Mouse (Mus musculus) bone marrow, adult 2 months (tissue): ENCODE data around the gene Rps28. TPM values are rescaled to one million over a fixed set of nuclear protein-coding genes. Genes with fewer than 3 reads are reported as not detected.
A peak's percentile ranks its signal among the peaks of the same experiment; 100 is the strongest.
"Not testable (repeated sequence)": the region's sequence is repeated elsewhere in the genome, so short reads cannot be mapped to it uniquely, and the experiment has no call there.

ENCODE experiments used
- H3K27ac ChIP-seq: fragments of 200-500 bp; 2 replicates; pipeline ENCODE4 v1.5.1; 2012; ENCODE audit warnings: low read depth, mild to moderate bottlenecking, control low read depth, inconsistent platforms, low read length; ENCODE audit not compliant: control insufficient read depth, poor library complexity, insufficient read depth
- H3K4me1 ChIP-seq: fragments of 200-500 bp; 2 replicates; pipeline ENCODE4 v1.6.1; 2011; ENCODE audit warnings: low read length; ENCODE audit not compliant: control insufficient read depth, insufficient read depth
- H3K4me3 ChIP-seq: fragments of 200-500 bp; replicated peaks from 2 replicates; pipeline ENCODE3; 2011; ENCODE audit warnings: mild to moderate bottlenecking, low read depth, low read length, control low read depth; ENCODE audit not compliant: control insufficient read depth
- CTCF ChIP-seq: fragments of 200-500 bp; IDR thresholded peaks from 2 replicates; pipeline ENCODE4 v1.5.1; 2011; ENCODE audit warnings: low read length, control low read depth; ENCODE audit not compliant: control insufficient read depth, insufficient read depth
- POLR2A ChIP-seq: fragments of 200-500 bp; IDR thresholded peaks from 2 replicates; pipeline ENCODE4 v1.6.1; 2011; ENCODE audit warnings: low read depth, mild to moderate bottlenecking, control low read depth, low read length, borderline replicate concordance; ENCODE audit not compliant: control insufficient read depth
- WGBS: fragments of 180-500 bp; shearing (Covaris S2); methylation state at CpG from one replicate; pipeline ENCODE4 v1.1.7; 2018; 5-methylcytosine and 5-hydroxymethylcytosine counted together
- polyA plus RNA-seq: library from polyadenylated mRNA; stranded (reverse); fragments of >200 nt; gene quantifications from 2 replicates; pipeline ENCODE4 v1.2.4, GENCODE M21; 2011; ENCODE audit warnings: low replicate concordance; ENCODE audit not compliant: missing spikeins, insufficient read depth, insufficient read length

The Rps28 gene
- polyA plus RNA-seq: 900 and 1,879 TPM in 2 replicates

- TF ChIP-seq POLR2A (peak; percentile 92), CTCF (no peak)
- Histone ChIP-seq H3K27ac (peak within 1 kb of the TSS; percentile 74), H3K4me3 (peak within 1 kb of the TSS; percentile 94), H3K4me1 (peaks cover 3% of the 10 kb centered on the region; the same call in 1 of the 2 replicates)
- WGBS: under 1% methylated on average over 51 of the region's 51 CpGs
Measured at GRCm38 (mm10) chr17:33824084-33824996, at the start of gene Rps28, which contains the start of gene Ndufa7. Gene Rps28, minus strand, starts transcription at chr17:33824562. Gene Ndufa7, plus strand, starts transcription at chr17:33824572.

DNA sequence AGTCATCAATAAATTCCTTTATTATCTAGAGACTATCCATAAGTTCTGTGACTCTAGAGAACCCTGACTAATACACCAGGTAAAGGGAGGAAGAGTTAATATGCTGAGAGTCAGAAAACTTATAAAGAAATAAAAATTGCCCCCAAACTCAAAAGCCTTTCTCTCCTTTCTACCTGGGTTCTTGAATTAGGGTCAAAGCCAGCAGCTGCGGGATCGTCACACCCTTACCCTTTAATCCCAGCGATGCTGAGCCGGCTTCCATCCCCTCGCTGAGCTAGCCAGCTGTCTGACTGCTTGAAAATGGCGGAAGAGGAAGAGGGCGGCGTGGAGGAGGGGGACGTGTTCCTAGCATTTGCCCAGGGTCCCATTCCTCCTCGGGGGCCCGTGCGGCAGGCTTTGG lies 49.2 kb upstream of the Rps28 start, which contains the start of gene Gm7029:
Gm7029 (plus strand) TSS at position 301 of the 400 bp plus-strand sequence.
- not testable (repeated sequence) for H3K4me3 ChIP-seq, H3K4me1 ChIP-seq, H3K27ac ChIP-seq
- WGBS: 91% methylated on average over 4 of the region's 12 CpGs

DNA sequence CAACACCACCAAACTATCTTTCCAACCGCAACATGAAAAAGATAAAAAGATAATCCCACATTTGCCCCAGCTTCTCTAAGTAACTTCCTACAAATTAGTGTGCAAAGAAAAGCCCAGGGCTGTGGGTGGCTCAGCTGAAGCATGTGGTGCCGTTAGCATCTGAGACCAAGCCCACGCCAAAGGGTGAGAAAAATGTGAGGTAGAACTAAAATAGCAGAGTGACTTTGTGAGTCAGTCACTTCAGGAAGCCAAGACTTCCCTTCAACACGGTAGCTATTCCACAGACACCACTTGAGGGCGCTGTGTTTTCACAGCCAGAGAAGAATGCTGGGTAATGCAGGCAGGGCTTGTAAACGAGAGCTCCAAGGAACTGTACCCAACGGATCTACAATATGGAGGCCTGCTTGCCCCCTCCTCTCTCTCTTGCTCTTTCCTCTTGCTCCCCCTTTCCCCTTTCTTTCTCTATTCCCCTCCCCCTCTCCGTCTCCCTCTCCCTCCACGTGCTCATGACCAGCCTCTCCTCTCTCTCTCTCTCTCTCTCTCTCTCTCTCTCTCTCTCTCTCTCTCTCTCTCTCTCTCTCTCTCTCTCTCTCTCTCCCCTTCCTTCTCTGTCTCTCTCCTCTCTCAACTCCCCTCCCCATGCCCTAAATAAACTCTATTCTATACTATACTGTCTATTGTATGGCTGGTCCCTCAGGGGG lies 41.1 kb upstream of the Rps28 start:
- no peaks in the 10 kb centered on the region; the same call in none of the 2 replicates for H3K4me1 ChIP-seq
- no peak overlapping the region for H3K27ac ChIP-seq
- 9% methylated on average over 9 of the region's 9 CpGs for WGBS
- TF ChIP-seq POLR2A (no peak), CTCF (peak; percentile 70)
- H3K4me3 ChIP-seq: peak overlapping the region; percentile 27

- TF ChIP-seq POLR2A: no peak
- TF ChIP-seq CTCF: no peak
- WGBS: 84% methylated on average over 4 of the region's 4 CpGs
- Histone ChIP-seq H3K4me3 (no peak overlapping the region), H3K27ac (no peak overlapping the region), H3K4me1 (no peaks in the 10 kb centered on the region)
Measured at GRCm38 (mm10) chr17:33857816-33858215, 33.5 kb upstream of the Rps28 start.

DNA sequence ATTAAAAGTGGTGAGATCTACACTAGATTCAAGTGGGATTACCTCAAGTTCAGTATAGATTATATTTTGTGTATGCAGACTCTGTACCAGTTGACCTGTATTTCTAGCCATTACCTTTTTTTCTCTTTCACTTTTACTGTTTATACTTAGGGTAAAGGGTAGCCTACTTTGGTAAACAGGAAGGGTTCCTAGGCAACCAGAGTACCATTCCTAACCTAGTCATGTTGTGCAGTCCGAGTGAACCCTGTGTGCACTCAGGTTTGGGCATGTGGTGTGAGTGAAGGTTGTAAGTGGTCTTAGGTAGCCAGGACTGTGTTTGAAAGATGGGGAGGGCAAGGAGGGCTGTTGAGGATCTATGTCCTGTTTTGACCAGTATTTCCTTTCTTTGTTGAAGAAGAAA lies 27.0 kb upstream of the Rps28 start:
- whole genome bisulfite sequencing: 20% methylated on average over 1 of the region's 1 CpGs
- Histone ChIP-seq H3K4me3 (no peak overlapping the region), H3K4me1 (no peaks in the 10 kb centered on the region; the same call in 1 of the 2 replicates), H3K27ac (no peak overlapping the region)
- TF ChIP-seq CTCF: no peak
- TF ChIP-seq POLR2A: no peak

DNA sequence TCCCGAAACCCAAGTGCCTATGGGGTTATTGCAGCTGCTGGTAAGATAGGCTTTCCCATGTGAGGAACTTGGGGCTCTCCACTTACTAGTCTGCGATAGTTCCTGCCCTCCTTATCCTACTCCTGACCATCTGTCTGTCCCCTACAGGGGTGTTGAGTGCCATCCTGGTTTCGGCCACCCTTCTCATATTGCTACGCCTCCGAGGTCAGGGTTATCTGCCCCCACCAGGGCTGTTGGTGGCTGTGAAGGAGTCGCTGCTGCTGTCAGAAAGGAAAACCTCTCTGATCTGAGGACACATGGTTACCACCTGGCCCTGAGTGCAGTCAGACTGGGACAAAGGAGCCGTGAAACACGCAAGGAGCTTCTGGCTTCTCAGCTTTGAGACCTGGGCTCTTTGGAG lies 23.8 kb upstream of the Rps28 start:
- H3K4me3 ChIP-seq: no peak overlapping the region
- H3K4me1 ChIP-seq: no peaks in the 10 kb centered on the region; the same call in 1 of the 2 replicates
- 71% methylated on average over 8 of the region's 8 CpGs for WGBS
- no peak overlapping the region for H3K27ac ChIP-seq
- TF ChIP-seq POLR2A (no peak), CTCF (no peak)

DNA sequence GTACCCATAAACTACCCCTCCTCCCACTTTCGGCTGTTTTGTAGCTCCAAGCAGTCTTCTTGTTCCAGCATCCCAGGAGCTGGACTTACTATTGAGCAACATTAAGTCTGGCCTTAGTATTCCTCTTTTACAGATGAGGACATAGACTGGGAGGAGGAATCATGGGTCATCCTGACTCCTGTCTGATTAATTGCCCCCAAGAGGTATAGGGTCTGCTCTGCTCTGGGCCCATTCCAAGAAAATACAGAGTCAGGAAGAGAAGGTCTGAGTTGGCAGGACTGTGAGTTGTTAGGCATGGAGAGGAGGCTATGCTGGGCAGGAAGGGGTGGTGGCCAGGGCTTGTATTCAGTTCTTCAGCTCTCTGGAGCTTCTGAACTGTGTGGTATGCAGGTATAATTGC lies 19.8 kb upstream of the Rps28 start:
- Histone ChIP-seq H3K4me3 (no peak overlapping the region), H3K4me1 (no peaks in the 10 kb centered on the region), H3K27ac (no peak overlapping the region)
- TF ChIP-seq POLR2A: no peak
- TF ChIP-seq CTCF: no peak
- WGBS: 50% methylated on average over 1 of the region's 1 CpGs

GRCm38 (mm10) chr17:33842966-33843795 lies 18.8 kb upstream of the Rps28 start, which contains the start of gene Cd320:
Gene Cd320, plus strand, starts transcription at chr17:33843091.
- WGBS: under 1% methylated on average over 45 of the region's 45 CpGs
- H3K27ac ChIP-seq: peak within 1 kb of the TSS; percentile 23; the same call in 1 of the 2 replicates
- TF ChIP-seq CTCF (0 out of 2 replicates have a peak, but pooled peaks have one; percentile 15), POLR2A (peak; percentile 56; the same call in 1 of the 2 replicates)
- H3K4me1 ChIP-seq: no peaks in the 10 kb centered on the region
- H3K4me3 ChIP-seq: peak within 1 kb of the TSS; percentile 99
